Mouse (Mus musculus) forebrain, embryonic 11.5 days (tissue): Measurements from ENCODE around the gene Rtp4. TPM values are rescaled to one million over a fixed set of nuclear protein-coding genes. Genes with fewer than 3 reads are reported as not detected.

ENCODE experiments used
- ATAC-seq: fragments of 200-750 bp; cut with Nextera tagmentation; replicated peaks from 2 replicates; pipeline ENCODE4 v1.8.0; 2017; ENCODE audit warnings: moderate TSS enrichment; ENCODE audit not compliant: low FRiP score
- DNase-seq: peaks from one replicate; pipeline ENCODE4 v3.0.0-alpha.2; 2017; ENCODE audit warnings: low spot score
- H3K27ac ChIP-seq: fragments of 300-500 bp; sonication (generic); 2 replicates; pipeline ENCODE4 v1.5.1; 2014; ENCODE audit warnings: low read depth, low read length
- H3K27me3 ChIP-seq: fragments of 300-500 bp; sonication (generic); 2 replicates; pipeline ENCODE4 v1.6.1; 2014; ENCODE audit warnings: mild to moderate bottlenecking, low read length, mixed read lengths; ENCODE audit not compliant: control insufficient read depth, insufficient read depth
- H3K36me3 ChIP-seq: fragments of 300-500 bp; sonication (generic); 2 replicates; pipeline ENCODE4 v1.6.1; 2014; ENCODE audit warnings: mild to moderate bottlenecking, low read length, moderate library complexity, mixed read lengths; ENCODE audit not compliant: control insufficient read depth, insufficient read depth
- H3K4me1 ChIP-seq: fragments of 300-500 bp; sonication (generic); replicated peaks from 2 replicates; pipeline ENCODE4 v1.6.1; 2014; ENCODE audit warnings: low read length, mixed read lengths; ENCODE audit not compliant: control insufficient read depth, insufficient read depth
- H3K4me2 ChIP-seq: fragments of 300-500 bp; sonication (generic); 2 replicates; pipeline ENCODE4 v1.6.1; 2014; ENCODE audit warnings: low read depth, mild to moderate bottlenecking, low read length, moderate library complexity, mixed read lengths; ENCODE audit not compliant: severe bottlenecking
- H3K4me3 ChIP-seq: fragments of 300-500 bp; sonication (generic); 2 replicates; pipeline ENCODE4 v1.5.1; 2014; ENCODE audit warnings: low read depth, low read length
- H3K9ac ChIP-seq: fragments of 300-500 bp; sonication (generic); 2 replicates; pipeline ENCODE4 v1.6.1; 2014; ENCODE audit warnings: low read length
- H3K9me3 ChIP-seq: fragments of 300-500 bp; sonication (generic); 2 replicates; pipeline ENCODE4 v1.6.1; 2016; ENCODE audit warnings: low read length, mixed read lengths; ENCODE audit not compliant: control insufficient read depth
- WGBS: fragments of 180-500 bp; shearing (Covaris S2); extraction: QIAGEN DNeasy Blood & Tissue Kit; methylation state at CpG from one replicate; pipeline ENCODE4 v1.1.7; 2014; 5-methylcytosine and 5-hydroxymethylcytosine counted together
- polyA plus RNA-seq: library from polyadenylated mRNA; unstranded; fragments of >200 nt; fragmentation: Nextera tagmentation; extraction: Ambion mirVana; gene quantifications from 2 replicates; pipeline ENCODE4 v1.2.1, GENCODE M21; 2014

Gene Rtp4
- 1.7 and 2.2 TPM in 2 replicates for polyA plus RNA-seq

DNA sequence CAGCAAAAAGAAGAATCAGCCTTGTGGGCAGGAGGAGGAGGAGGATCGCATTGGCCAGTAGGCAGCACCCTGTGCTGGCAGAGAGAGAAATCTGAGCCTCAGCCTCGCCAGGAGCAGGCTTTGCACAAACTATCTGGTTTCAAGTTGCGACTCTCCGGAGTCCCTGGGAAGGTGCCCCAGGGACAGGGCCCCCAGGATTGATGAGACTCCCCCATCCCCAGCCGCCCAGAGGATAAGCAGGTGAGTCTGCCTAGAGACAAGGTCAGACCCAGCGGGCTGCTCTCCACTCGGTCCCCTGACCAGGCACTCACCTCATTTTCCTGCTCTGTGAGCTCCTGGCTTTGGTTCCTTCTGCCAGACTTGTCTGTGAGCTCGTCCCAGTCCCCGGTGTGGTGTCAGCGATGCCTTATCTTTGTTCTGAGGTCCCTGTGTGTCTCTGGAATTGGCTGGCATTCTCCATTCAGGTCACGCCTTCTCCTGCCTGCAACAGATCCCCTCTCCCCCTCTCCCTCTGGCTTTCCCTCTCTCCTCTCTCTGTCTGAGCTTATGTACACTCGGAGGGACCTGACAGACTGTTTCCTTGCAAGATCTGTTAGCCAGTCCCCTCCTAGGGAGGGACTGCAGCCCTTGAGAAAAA is at the start of gene Rtp4, which contains the start of gene Masp1:
Gene Rtp4, plus strand, starts transcription at position 57 of the 637 bp plus-strand sequence.
Gene Masp1, minus strand, starts transcription at position 581 of the 637 bp plus-strand sequence.
- Histone ChIP-seq H3K4me3 (peak within 1 kb of the TSS; percentile 36), H3K9me3 (no peaks in the 10 kb centered on the region), H3K36me3 (no peaks in the 10 kb centered on the region), H3K4me1 (peaks cover 3% of the 10 kb centered on the region; the same call in 1 of the 2 replicates), H3K4me2 (peak within 1 kb of the TSS; percentile 60), H3K27me3 (no peaks in the 10 kb centered on the region), H3K27ac (peak within 1 kb of the TSS; percentile 63), H3K9ac (peak within 1 kb of the TSS; percentile 65)
- DNase-seq: peak; percentile 74
- 2% methylated on average over 12 of the region's 12 CpGs for WGBS
- ATAC-seq: peak; percentile 86

DNA sequence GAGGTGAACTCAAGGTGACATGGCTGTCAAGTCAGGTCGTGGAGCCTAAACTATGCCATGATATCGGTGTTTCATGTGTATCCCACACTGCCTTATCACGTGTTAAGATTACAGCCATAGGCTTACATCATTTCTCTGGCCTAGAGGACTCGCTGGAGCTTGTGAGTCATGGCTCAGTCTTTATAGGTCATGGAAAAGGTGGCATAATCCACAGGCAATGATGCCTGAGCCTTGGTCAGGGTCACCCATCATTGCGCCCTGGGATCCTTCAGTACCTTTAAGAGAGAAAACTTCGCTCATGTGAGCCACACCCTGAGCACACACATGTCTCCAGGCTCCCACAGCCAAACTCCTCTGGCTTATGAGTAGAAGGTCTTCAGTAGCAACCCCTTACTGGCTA is 48.5 kb upstream of the Rtp4 start:
- Histone ChIP-seq H3K4me1 (no peaks in the 10 kb centered on the region), H3K9me3 (no peaks in the 10 kb centered on the region), H3K4me3 (no peak overlapping the region), H3K27ac (no peak overlapping the region), H3K4me2 (no peak overlapping the region), H3K36me3 (no peaks in the 10 kb centered on the region; the same call in 1 of the 2 replicates), H3K27me3 (no peaks in the 10 kb centered on the region), H3K9ac (no peak overlapping the region)
- DNase-seq (no peak), ATAC-seq (no peak)
- WGBS: 96% methylated on average over 6 of the region's 6 CpGs

DNA sequence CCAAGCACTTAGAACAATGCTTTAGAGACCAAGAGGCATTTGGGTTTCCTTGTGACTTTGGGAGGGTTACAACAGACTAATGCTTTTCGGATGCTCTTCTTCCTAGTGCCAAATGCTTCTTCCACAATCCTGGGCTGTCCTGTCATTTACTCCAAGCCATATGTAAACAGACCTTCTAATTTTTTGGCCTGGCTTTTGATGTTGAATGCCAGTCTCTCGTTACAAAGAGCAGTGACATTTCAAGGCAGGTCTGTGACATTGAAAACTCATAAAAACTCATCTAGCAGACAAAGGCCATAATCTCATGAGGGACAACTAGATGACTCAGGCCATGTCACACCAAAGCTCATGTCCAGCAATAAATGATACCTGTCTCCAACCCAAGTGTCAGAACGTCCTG is 48.0 kb upstream of the Rtp4 start:
- H3K9ac ChIP-seq: no peak overlapping the region
- no peaks in the 10 kb centered on the region for H3K27me3 ChIP-seq
- H3K36me3 ChIP-seq: no peaks in the 10 kb centered on the region; the same call in 1 of the 2 replicates
- no peaks in the 10 kb centered on the region for H3K9me3 ChIP-seq
- no peak overlapping the region for H3K4me2 ChIP-seq
- 78% methylated on average over 3 of the region's 3 CpGs for WGBS
- H3K4me3 ChIP-seq: no peak overlapping the region
- no peak overlapping the region for H3K27ac ChIP-seq
- ATAC-seq (no peak), DNase-seq (no peak)
- no peaks in the 10 kb centered on the region for H3K4me1 ChIP-seq

DNA sequence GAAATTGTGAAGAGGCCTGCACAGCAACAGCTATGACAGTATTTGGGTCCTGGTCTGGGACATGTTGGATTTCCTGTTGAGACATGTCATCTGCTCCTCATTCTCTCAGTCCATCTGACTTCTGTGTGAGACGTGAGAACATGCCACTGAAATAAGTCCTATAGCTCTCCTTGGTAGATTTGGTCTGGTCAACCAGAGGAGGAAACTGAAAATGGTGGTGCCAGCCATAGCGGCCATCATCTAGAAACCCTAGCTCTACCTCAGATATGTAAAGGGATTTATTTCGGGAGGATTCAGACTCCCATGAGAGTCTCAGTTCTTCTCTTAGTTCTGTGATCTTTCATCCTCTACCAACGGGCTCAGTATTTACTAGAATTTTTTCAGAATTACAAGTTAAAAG is 44.4 kb upstream of the Rtp4 start:
- Histone ChIP-seq H3K4me2 (no peak overlapping the region), H3K9me3 (no peaks in the 10 kb centered on the region), H3K9ac (no peak overlapping the region), H3K27ac (no peak overlapping the region), H3K36me3 (no peaks in the 10 kb centered on the region), H3K4me1 (no peaks in the 10 kb centered on the region), H3K4me3 (no peak overlapping the region), H3K27me3 (no peaks in the 10 kb centered on the region)
- 94% methylated on average over 4 of the region's 4 CpGs for WGBS
- ATAC-seq (no peak), DNase-seq (no peak)

DNA sequence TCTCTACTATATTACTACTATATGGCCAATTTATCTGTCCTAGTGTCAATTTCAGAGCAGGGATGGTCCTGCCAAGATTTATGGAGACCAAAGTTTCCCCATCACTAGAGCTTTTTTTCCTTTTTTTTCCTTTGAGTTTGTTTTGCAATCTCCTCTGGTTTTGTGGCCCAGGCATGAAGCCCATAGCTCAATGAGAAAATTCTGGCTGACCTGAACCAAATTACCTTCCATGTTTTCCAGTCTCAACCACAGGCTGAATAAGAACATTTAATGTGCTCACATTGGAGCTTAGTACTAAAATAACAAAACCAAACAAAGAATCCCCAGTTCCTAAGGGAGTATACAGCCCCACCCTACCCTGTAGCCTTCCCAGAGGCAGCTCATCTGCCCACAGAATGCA is 43.5 kb upstream of the Rtp4 start:
- Histone ChIP-seq H3K9ac (no peak overlapping the region), H3K4me2 (no peak overlapping the region), H3K9me3 (no peaks in the 10 kb centered on the region), H3K27ac (no peak overlapping the region), H3K4me3 (no peak overlapping the region), H3K27me3 (no peaks in the 10 kb centered on the region), H3K36me3 (no peaks in the 10 kb centered on the region), H3K4me1 (no peaks in the 10 kb centered on the region)
- DNase-seq (no peak), ATAC-seq (no peak)

DNA sequence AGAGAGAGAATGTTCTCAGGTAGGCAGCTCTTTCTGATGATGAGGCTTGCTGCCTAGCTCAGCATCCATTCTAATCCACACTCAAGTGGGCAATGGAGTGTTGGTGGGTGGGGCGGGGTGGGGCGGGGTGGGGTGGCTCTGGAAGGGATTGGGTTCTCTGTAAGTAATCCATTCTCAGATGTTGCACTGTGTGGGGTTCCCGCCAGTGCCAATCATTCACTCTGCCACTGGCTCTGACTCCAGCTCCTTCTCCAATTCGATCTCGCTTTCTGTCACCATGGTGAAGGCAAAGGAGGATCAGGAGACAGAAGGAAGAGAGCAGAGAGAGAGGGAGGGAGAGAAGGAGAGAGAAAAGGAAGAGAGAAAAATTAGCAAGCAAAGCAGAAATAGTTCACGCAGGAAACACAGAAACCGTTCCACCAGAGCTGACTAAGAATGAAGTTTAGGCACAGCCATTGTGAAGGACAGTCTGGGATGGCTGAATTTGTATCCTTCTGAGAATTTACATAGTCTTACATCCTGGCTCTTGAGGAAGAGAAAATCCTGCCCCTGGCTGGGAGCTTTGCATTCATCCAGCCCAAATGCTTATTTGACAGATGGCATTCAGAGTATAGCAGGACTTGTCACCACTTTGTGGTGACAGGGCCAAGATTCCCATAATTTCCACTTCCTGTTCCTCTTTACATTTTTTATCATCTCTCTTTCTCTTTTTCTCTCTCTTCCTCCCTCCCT is 40.1 kb upstream of the Rtp4 start:
- no peaks in the 10 kb centered on the region for H3K4me1 ChIP-seq
- no peak overlapping the region for H3K9ac ChIP-seq
- H3K27me3 ChIP-seq: no peaks in the 10 kb centered on the region
- no peaks in the 10 kb centered on the region for H3K36me3 ChIP-seq
- 78% methylated on average over 7 of the region's 7 CpGs for WGBS
- no peak overlapping the region for H3K4me2 ChIP-seq
- no peak overlapping the region for H3K4me3 ChIP-seq
- H3K27ac ChIP-seq: no peak overlapping the region
- H3K9me3 ChIP-seq: no peaks in the 10 kb centered on the region
- ATAC-seq: no peak
- DNase-seq: no peak

DNA sequence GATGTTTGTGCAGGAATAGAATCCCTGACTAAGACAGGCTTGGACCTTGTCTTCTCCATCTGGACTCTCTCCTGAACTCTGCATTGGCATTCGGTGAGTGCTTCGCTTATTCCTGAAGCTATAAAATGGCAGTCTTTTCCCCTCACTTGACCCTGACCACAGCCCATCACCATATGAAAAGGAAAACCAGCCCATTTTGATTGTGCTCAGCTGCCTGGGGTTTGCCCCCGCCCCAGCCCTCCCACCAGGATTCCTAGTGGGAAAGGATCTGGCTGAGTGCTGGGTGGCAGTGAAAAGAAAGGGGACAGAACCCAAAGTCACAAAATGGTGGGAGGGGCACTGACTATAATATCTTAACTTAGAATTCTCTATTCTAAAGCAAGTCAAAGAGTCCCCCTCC is 37.9 kb upstream of the Rtp4 start:
- Histone ChIP-seq H3K27me3 (no peaks in the 10 kb centered on the region), H3K4me1 (no peaks in the 10 kb centered on the region), H3K4me3 (no peak overlapping the region), H3K4me2 (no peak overlapping the region), H3K27ac (no peak overlapping the region), H3K9ac (no peak overlapping the region), H3K9me3 (no peaks in the 10 kb centered on the region), H3K36me3 (no peaks in the 10 kb centered on the region)
- 48% methylated on average over 3 of the region's 3 CpGs for WGBS
- DNase-seq: no peak
- no peak for ATAC-seq

DNA sequence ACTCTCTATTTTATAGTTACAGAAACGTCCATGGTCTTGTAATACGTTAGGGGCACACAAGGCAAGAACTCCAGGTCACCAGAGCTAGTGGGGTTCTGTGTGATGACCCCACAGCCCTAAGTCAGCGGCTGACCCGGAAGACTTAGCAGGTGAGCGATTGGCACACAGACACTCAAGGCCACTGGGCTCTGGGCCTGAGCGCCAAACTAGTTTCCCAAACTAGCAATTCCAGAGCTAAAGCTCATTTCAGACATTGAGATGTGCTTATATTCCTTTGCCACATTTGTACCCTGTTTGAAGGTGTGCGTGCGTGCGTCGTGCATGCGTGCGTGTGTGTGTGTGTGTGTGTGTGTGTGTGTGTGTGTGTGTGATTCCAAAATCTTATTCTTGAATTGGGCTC is 37.2 kb upstream of the Rtp4 start:
- H3K27me3 ChIP-seq: no peaks in the 10 kb centered on the region

DNA sequence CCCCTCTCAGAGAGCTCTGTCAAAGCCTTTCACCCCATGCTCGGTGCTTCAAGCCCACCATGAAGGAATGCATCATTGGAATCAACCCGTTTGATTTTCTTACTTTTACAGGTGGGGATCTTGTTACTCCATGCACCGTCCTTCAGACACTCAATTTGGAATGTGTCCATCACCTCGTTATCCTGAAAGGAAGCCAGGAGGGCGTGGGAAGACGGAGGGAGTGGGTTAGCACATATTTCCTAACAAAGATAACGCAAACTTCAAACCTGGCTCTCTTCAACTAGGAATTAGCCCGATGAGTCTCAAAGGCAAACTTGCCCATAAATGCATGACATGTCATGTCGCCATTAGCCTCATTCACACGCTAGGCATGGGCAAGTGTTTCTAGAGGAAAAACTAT is 36.8 kb upstream of the Rtp4 start:
- no peaks in the 10 kb centered on the region for H3K4me1 ChIP-seq
- H3K36me3 ChIP-seq: no peaks in the 10 kb centered on the region
- 81% methylated on average over 10 of the region's 10 CpGs for WGBS
- no peak overlapping the region for H3K4me3 ChIP-seq
- no peaks in the 10 kb centered on the region for H3K27me3 ChIP-seq
- H3K9me3 ChIP-seq: no peaks in the 10 kb centered on the region
- no peak for DNase-seq
- no peak overlapping the region for H3K27ac ChIP-seq
- H3K9ac ChIP-seq: no peak overlapping the region
- no peak for ATAC-seq
- no peak overlapping the region for H3K4me2 ChIP-seq

More for the DNA sequence above, 37.2 kb upstream of the Rtp4 start:
- no peak overlapping the region for H3K27ac ChIP-seq
- no peak overlapping the region for H3K9ac ChIP-seq
- no peaks in the 10 kb centered on the region for H3K36me3 ChIP-seq
- H3K4me1 ChIP-seq: no peaks in the 10 kb centered on the region
- no peak for DNase-seq
- ATAC-seq: no peak
- no peaks in the 10 kb centered on the region for H3K9me3 ChIP-seq
- no peak overlapping the region for H3K4me3 ChIP-seq
- 92% methylated on average over 12 of the region's 12 CpGs for WGBS
- H3K4me2 ChIP-seq: no peak overlapping the region
